Mouse (Mus musculus) MEL (cell line): ENCODE measurements around the gene Pisd.

Experiments used
- ELF1 ChIP-seq: IDR thresholded peaks from 2 replicates; pipeline ENCODE4 v1.6.1; 2014; ENCODE audit warnings: low read depth, mild to moderate bottlenecking, inconsistent platforms, low read length, improper control_type of control experiment, moderate library complexity
- GABPA ChIP-seq: IDR thresholded peaks from 2 replicates; pipeline ENCODE4 v1.6.1; 2012; ENCODE audit warnings: low read depth, mild to moderate bottlenecking, inconsistent platforms, low read length, improper control_type of control experiment, moderate library complexity
- JUND ChIP-seq: IDR thresholded peaks from 2 replicates; pipeline ENCODE4 v1.6.1; 2011; ENCODE audit warnings: low read depth, mild to moderate bottlenecking, improper control_type of control experiment, low read length
- MAX ChIP-seq: IDR thresholded peaks from 2 replicates; pipeline ENCODE4 v1.6.1; 2011; ENCODE audit warnings: low read length, improper control_type of control experiment
- MYC ChIP-seq: IDR thresholded peaks from 2 replicates; pipeline ENCODE4 v1.6.1; 2011; ENCODE audit warnings: low read depth, mild to moderate bottlenecking, low read length, improper control_type of control experiment, moderate library complexity
- POLR2A ChIP-seq, 2 experiments: IDR thresholded peaks; 2 replicates each; pipeline ENCODE4 v1.6.1; 2011 to 2012; ENCODE audit warnings: low read length in 2 of 2, mild to moderate bottlenecking in 2 of 2, control low read depth in 1 of 2, improper control_type of control experiment in 1 of 2, low read depth in 1 of 2, moderate library complexity in 1 of 2; ENCODE audit not compliant: control insufficient read depth in 1 of 2, insufficient read depth in 1 of 2, poor library complexity in 1 of 2
- ZNF384 ChIP-seq: IDR thresholded peaks from 2 replicates; pipeline ENCODE4 v1.6.1; 2012; ENCODE audit warnings: low read depth, mild to moderate bottlenecking, inconsistent platforms, low read length, improper control_type of control experiment

GRCm38 (mm10) chr5:32767004-32767403, 18.4 kb downstream of the Pisd start:
- TF ChIP-seq GABPA (no peak), MAX (no peak), POLR2A (IDR thresholded peaks at IDR 0.05; ENCODE audit: control insufficient read depth in 1 of 2, insufficient read depth in 1 of 2, low read depth in 1 of 2, low read length in 2 of 2, poor library complexity in 1 of 2) (no peak), JUND (no peak), ELF1 (no peak), ZNF384 (no peak), MYC (no peak)
